14 mouse cellular contexts compared by ENCODE assay signal in genomic region chr12:74093110-74093509, GRCm38 (mm10).
"Had no signal": no experiment of that assay in that cellular context is flagged by ENCODE, and none has a peak within 500 bp of the region (broad histone marks: within the 10 kb centered on the region; RNA-seq: fewer than 3 reads in every experiment).

No protein-coding gene starts in this region.

- H3K4me2 ChIP-seq: limb, embryonic 15.5 days; liver, embryonic 12.5 days; lung, embryonic 14.5 days; midbrain, embryonic 12.5 days; stomach, embryonic 15.5 days had no signal

- H3K4me1 ChIP-seq: limb, embryonic 15.5 days; liver, embryonic 12.5 days; megakaryocyte, embryonic 14.5 days; stomach, embryonic 15.5 days had no signal

- H3K4me3 ChIP-seq: left cerebral cortex, adult 2 months; limb, embryonic 15.5 days; liver, embryonic 12.5 days; megakaryocyte, embryonic 14.5 days; midbrain, embryonic 12.5 days; stomach, embryonic 15.5 days had no signal

- H3K36me3 ChIP-seq: limb, embryonic 15.5 days; liver, embryonic 12.5 days; midbrain, embryonic 12.5 days; stomach, embryonic 15.5 days had no signal

- DNase-seq: kidney, adult 8-10 months; kidney, postnatal 25 days; lung, embryonic 14.5 days; lung, postnatal 10 days; right cerebral cortex, postnatal 14 days; thymus, adult 18-20 months; thymus, postnatal 14 days had no signal

- H3K9me3 ChIP-seq: limb, embryonic 15.5 days; liver, embryonic 12.5 days; megakaryocyte, embryonic 14.5 days; midbrain, embryonic 12.5 days; stomach, embryonic 15.5 days had no signal

- H3K27ac ChIP-seq: left cerebral cortex, adult 2 months; limb, embryonic 15.5 days; liver, embryonic 12.5 days; macrophage; midbrain, embryonic 12.5 days; stomach, embryonic 15.5 days had no signal

- H3K9ac ChIP-seq: limb, embryonic 15.5 days; liver, embryonic 12.5 days; lung, embryonic 14.5 days; midbrain, embryonic 12.5 days; stomach, embryonic 15.5 days had no signal

- H3K27me3 ChIP-seq: limb, embryonic 15.5 days; liver, embryonic 12.5 days; megakaryocyte, embryonic 14.5 days; midbrain, embryonic 12.5 days; stomach, embryonic 15.5 days had no signal

- ATAC-seq: liver, embryonic 12.5 days had no signal
